Comparison of ENCODE assay signal across 8 mouse cellular contexts in genomic region chr9:96720510-96721162, GRCm38 (mm10). TPM values are rescaled to one million over a fixed set of nuclear protein-coding genes. Genes with fewer than 3 reads are reported as not detected.
A peak's percentile ranks its signal among the peaks of the same experiment; 100 is the strongest.
DNase-seq lines count a peak whose midpoint lies in the region; ATAC-seq and TF ChIP-seq lines count a peak whose summit lies in the region.

No protein-coding gene starts in this region.

- DNase-seq in kidney, adult 2 months: peak; percentile 79
- no peak for DNase-seq in kidney, postnatal 10 days
- DNase-seq in B cell, adult 2 months: no peak
- DNase-seq in left cerebral cortex, postnatal 36 days (ENCODE audit: low spot score in 2 of 2): no peak

- peaks cover 19% of the 10 kb centered on the region for H3K4me1 ChIP-seq in kidney, adult 2 months (ENCODE audit: control insufficient read depth, insufficient read depth, low read length)
- H3K4me1 ChIP-seq in cortical plate, adult 2 months (ENCODE audit: control insufficient read depth, insufficient read depth, low read length): peaks cover 15% of the 10 kb centered on the region
- H3K4me1 ChIP-seq in intestine, embryonic 15.5 days (replicated peaks): 0 out of 2 replicates have a peak, but pooled peaks cover 5% of the 10 kb centered on the region
- peaks cover 16% of the 10 kb centered on the region for H3K4me1 ChIP-seq in midbrain, embryonic 16.5 days (ENCODE audit: control insufficient read depth, insufficient read depth, low read length)

- no peaks in the 10 kb centered on the region for H3K27me3 ChIP-seq in kidney, adult 2 months (replicated peaks; ENCODE audit: control insufficient read depth, insufficient read depth, low read length)
- H3K27me3 ChIP-seq in intestine, embryonic 15.5 days (replicated peaks): no peaks in the 10 kb centered on the region
- H3K27me3 ChIP-seq in midbrain, embryonic 16.5 days (ENCODE audit: control insufficient read depth, insufficient read depth, low read depth, low read length): no peaks in the 10 kb centered on the region

- H3K27ac ChIP-seq in kidney, adult 2 months (ENCODE audit: insufficient read depth, low read depth, low read length): peak overlapping the region; percentile 91
- peak overlapping the region; percentile 99; the same call in 1 of the 2 replicates for H3K27ac ChIP-seq in cortical plate, adult 2 months (ENCODE audit: insufficient read depth, low read length)
- peak overlapping the region; percentile 98 for H3K27ac ChIP-seq in intestine, embryonic 15.5 days
- H3K27ac ChIP-seq in midbrain, embryonic 16.5 days (ENCODE audit: low read length): peak overlapping the region; percentile 93; the same call in 1 of the 2 replicates

- no peak overlapping the region for H3K4me3 ChIP-seq in kidney, adult 2 months (ENCODE audit: insufficient read depth, low read depth, low read length)
- H3K4me3 ChIP-seq in cortical plate, adult 2 months (ENCODE audit: insufficient read depth, low read length): peak overlapping the region; percentile 65; the same call in 1 of the 2 replicates
- no peak overlapping the region for H3K4me3 ChIP-seq in intestine, embryonic 15.5 days (replicated peaks)
- no peak overlapping the region for H3K4me3 ChIP-seq in midbrain, embryonic 16.5 days (ENCODE audit: low read depth, low read length)

- H3K4me2 ChIP-seq in intestine, embryonic 15.5 days (replicated peaks): peak overlapping the region; percentile 75
- H3K4me2 ChIP-seq in midbrain, embryonic 16.5 days (ENCODE audit: low read length): peak overlapping the region; percentile 84

- TF ChIP-seq CTCF in kidney, adult 2 months (conservative IDR thresholded peaks at IDR 0.05; ENCODE audit: insufficient read depth, insufficient read length, low read depth, low read length): no peak
- TF ChIP-seq CTCF in cortical plate, adult 2 months (IDR thresholded peaks at IDR 0.05; ENCODE audit: extremely low read depth, insufficient read depth, low read length): no peak

- intact Hi-C loops in left cerebral cortex, postnatal 36 days (cut with DNase I): no loop called here

- H3K9ac ChIP-seq in intestine, embryonic 15.5 days: no peak overlapping the region
- peak overlapping the region; percentile 95; the same call in 1 of the 2 replicates for H3K9ac ChIP-seq in midbrain, embryonic 16.5 days (ENCODE audit: low read depth, low read length)

- 38% methylated on average over 11 of the region's 11 CpGs for WGBS in kidney, adult 2 months
- WGBS in intestine, embryonic 15.5 days: 70% methylated on average over 11 of the region's 11 CpGs
- 56% methylated on average over 11 of the region's 11 CpGs for WGBS in midbrain, embryonic 16.5 days

- H3K36me3 ChIP-seq in kidney, adult 2 months (ENCODE audit: control insufficient read depth, insufficient read depth, low read length): no peaks in the 10 kb centered on the region
- H3K36me3 ChIP-seq in intestine, embryonic 15.5 days: no peaks in the 10 kb centered on the region
- no peaks in the 10 kb centered on the region for H3K36me3 ChIP-seq in midbrain, embryonic 16.5 days (ENCODE audit: control insufficient read depth, insufficient read depth, low read length)

- H3K9me3 ChIP-seq in intestine, embryonic 15.5 days: no peaks in the 10 kb centered on the region
- H3K9me3 ChIP-seq in midbrain, embryonic 16.5 days (replicated peaks; ENCODE audit: control insufficient read depth, low read length, poor library complexity, severe bottlenecking): no peaks in the 10 kb centered on the region

- TF ChIP-seq POLR2A in kidney, adult 2 months (IDR thresholded peaks at IDR 0.05; ENCODE audit: low read depth, low read length): no peak
- no peak for TF ChIP-seq POLR2A in cortical plate, adult 2 months (IDR thresholded peaks at IDR 0.05; ENCODE audit: extremely low read depth, insufficient read depth, low read length)

- ATAC-seq in intestine, embryonic 15.5 days: no peak
- no peak for ATAC-seq in midbrain, embryonic 16.5 days
- ATAC-seq in inflammation-experienced regulatory T-cells, adult 6 months: no peak

RNA-seq across cellular contexts. Expression of gene Zbtb38, which starts 32.0 kb away (rescaled TPM):
- 10.2 and 12.9 TPM in 2 replicates for polyA plus RNA-seq in kidney, adult 2 months (2012; rRNA removed)
- polyA plus RNA-seq in cortical plate, adult 2 months (2012; rRNA removed): 19.1 and 20.3 TPM in 2 replicates
- 22.5 and 22.9 TPM in 2 replicates for polyA plus RNA-seq in intestine, embryonic 15.5 days (2015; fragmentation: Nextera tagmentation; extraction: Ambion mirVana)
- 57.1 and 58.1 TPM in 2 replicates for polyA plus RNA-seq in midbrain, embryonic 16.5 days (2015; fragmentation: Nextera tagmentation; extraction: Ambion mirVana)
- polyA plus RNA-seq in inflammation-experienced regulatory T-cells, adult 6 months (2017; shearing (Covaris generic)): 10 to 100 TPM; 53.9 to 73.9 (median 69.4) TPM
- total RNA-seq in left cerebral cortex, postnatal 36 days (2021): 10 to 100 TPM; 55.4 to 66.0 TPM
